Mouse (Mus musculus): ENCODE data around the gene Hectd4.
"Not testable (repeated sequence)": the region's sequence is repeated elsewhere in the genome, so short reads cannot be mapped to it uniquely, and the experiment has no call there.

The Hectd4 gene

GRCm38 (mm10) chr5:121219980-121220731 is at the start of gene Hectd4:
Gene Hectd4 (plus strand): TSS chr5:121220219.
- in situ Hi-C loops (cut with MseI, MboI): no loop called here

GRCm38 (mm10) chr5:121172835-121173234 is 47.2 kb upstream of the Hectd4 start:
- in situ Hi-C loops (cut with MseI, MboI): no loop called here

DNA sequence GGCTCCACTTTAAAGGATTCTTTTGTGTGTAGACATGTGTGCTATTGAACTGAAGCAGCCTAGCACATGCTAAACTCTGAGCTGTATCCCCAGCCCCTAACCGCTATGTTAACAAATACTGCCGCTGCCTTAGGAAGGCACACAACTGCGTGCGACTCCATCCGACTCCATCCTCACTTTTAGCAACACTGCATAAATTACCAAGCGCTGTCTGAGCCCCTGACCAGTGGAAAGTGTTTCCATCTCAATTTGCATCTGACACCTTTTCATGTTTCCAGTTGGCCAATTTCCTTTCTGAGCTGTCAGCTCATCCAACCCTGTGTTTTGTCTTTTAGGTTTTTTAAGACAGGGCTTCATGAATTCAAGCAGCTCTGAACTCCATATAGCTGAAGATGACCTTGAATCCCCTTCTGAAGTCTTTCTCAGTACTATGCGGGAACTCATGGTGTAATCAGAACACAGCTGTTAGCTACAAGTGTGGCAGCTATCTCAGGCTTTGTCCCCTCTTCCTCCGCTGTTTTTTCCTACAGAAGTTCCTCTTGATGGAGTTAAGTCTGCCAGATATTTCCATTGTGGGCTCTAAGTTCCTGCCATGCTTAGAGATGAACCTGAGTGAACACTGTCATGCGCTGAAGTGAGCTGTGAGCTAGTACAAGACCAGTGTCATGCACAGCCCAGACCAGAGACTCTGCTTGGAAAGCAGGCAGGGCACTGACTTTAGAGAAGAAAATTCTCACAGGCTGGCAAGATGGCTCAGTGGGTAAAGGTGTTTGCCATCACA is 40.8 kb upstream of the Hectd4 start:
- in situ Hi-C loops (cut with MseI, MboI): no loop called here

DNA sequence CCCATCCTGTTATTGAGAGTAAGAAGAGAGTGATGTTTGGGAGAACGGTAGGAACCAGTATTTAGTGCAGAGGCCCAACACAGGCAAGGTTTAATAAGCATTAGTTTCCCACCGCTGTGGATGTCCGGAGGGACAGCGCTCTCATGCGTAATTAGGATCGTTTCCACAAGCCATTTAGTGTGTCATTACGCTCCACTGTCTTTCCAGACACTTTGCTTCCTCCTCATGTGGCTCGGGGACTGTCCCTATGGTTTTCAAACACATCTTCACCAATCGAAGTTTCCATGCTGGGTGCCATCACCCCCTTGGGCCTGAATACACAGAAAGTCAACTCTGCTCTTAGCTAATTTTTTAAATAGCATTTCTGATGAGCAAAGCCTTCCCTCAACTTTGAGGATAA is 36.8 kb upstream of the Hectd4 start:
- in situ Hi-C loops (cut with MseI, MboI): no loop called here

GRCm38 (mm10) chr5:121184375-121184774 is 35.6 kb upstream of the Hectd4 start:
- in situ Hi-C loops (cut with MseI, MboI): no loop called here

- in situ Hi-C loops (cut with MseI, MboI): no loop called here
These were observed 35.0 kb upstream of the Hectd4 start for GRCm38 (mm10) chr5:121184945-121185551.

GRCm38 (mm10) chr5:121187580-121188001 is 32.4 kb upstream of the Hectd4 start:
- in situ Hi-C loops (cut with MseI, MboI): no loop called here

DNA sequence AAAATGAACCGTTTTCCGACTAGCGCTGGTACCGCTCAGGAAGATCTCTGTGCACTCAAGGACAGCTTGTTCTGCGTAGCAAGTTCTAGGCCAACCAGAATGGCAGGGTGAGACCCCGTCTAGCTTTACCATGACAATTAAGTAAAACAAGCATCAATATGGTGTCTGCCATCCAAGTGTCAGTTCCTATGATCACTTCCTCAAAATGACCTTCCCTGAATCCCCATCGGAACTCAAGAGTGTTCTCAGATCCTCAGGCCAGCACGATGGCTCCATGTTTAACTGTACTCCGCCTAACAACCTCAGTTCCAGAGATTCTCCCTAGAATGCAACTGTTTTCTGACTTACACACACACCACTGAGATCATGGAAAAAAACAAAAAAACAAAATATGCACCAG is 31.8 kb upstream of the Hectd4 start:
- in situ Hi-C loops (cut with MseI, MboI): no loop called here

DNA sequence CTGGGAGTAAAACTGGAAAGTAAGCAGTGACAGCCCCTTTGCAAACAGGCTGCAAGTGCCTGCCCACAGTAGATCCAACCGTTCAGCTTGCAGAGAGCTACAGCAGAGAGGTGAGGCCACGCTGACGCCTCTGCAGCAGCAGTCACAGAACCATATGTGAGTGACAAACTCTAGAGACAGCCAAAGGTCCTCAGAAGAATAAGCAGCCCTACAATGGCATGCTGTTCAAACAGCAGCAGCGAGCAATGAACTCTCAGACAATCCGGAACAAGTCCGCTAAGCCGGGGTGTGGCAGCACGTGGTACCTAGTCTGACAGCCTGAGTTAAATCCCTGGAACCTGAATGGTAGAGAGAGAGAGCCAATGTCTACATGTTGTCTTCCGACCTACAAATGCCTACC is 30.8 kb upstream of the Hectd4 start:
- in situ Hi-C loops (cut with MseI, MboI): no loop called here

DNA sequence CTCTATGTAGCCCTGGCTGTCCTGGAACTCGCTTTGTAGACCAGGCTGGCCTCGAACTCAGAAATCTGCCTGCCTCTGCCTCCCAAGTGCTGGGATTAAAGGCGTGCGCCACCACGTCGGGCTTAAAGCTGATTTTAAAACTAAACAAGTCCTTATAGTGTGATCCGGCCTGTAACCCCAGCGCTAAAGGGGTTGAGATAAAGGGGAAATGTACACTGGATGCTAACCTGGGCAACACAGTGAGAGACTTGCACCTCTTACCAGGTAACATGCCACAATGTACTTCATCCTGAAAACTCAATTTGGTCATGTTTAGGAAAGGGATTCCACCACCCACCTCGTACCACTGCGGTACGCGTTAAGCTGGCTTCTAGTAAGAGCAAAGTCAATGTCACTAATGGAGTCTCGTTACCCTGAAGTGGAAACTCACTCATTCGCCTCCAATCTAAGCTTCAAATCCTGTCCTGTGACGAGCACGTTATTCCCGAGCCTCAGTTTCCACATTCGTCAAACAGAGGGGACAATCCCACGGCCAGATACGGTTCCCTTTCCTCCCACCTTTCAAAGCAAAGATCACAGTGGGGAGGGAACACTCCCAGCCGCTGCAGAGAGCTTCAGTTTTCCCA is 29.7 kb upstream of the Hectd4 start:
- in situ Hi-C loops (cut with MseI, MboI): no loop called here

DNA sequence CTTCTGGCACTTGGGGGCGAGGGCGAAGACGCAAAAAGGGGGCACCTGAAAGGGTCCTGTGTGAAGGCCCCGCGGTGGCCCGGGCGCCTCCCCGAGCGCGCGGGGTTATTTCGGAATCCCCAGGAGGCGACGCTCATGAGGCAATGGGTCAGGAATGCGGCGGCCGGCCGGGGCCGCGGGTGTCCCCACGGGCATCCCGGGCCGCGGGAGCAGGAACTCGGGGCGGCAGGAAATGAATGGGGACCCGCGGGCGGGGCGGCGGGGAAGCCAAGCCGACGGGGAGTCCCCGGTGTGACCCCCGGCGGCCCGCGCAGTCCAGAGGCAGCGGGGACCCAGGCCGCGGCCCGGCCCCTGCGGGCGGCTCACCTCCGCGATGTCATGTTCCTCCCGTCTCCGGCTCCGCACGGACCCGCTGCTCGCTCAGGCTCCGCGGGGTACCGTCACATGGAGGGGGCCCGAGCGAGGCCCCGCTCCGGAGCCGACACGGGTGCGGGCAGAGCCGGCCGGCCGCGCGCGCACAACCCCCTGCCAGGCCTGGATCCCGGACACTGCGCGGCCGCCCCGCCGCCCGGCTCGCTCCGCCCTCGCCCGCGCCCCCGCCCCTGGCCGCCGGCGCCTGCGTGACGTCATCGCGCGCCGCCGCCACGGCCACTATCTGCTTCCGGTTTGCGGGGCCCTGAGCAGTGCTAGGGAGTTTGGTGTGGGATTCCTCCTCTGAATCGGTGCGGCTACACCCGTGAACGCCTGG is 29.0 kb upstream of the Hectd4 start, which contains the start of gene Ptpn11:
TSS of gene Ptpn11 (minus strand) at position 562 of the 748 bp plus-strand sequence.
- in situ Hi-C loops (cut with MseI, MboI): no loop called here

GRCm38 (mm10) chr5:121191584-121191906 is 28.5 kb upstream of the Hectd4 start:
- in situ Hi-C loops (cut with MseI, MboI): no loop called here

- in situ Hi-C loops (cut with MseI, MboI): no loop called here
These were observed 25.8 kb upstream of the Hectd4 start for GRCm38 (mm10) chr5:121194173-121194572.

DNA sequence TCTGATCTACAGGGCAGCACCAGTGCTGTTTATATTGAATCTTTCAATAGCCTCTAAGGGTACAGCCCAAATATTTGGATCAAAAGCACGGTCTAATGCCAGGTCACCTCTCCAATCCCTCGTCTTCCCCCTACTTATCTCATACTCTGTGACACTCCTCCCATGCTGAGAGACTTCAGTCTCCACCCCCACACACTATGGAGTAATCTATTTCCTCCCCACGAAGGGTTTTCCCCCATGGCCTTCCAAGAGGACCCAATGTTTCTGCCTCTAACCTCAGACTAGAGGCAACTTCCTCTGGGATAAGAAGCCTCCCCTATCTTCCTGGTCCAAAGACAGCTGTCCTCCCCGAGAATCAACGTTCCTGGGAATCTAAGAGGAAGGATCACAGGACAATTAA is 23.3 kb upstream of the Hectd4 start:
- in situ Hi-C loops (cut with MseI, MboI): no loop called here

- in situ Hi-C loops (cut with MseI, MboI): no loop called here
These were observed 22.7 kb upstream of the Hectd4 start for GRCm38 (mm10) chr5:121197337-121197736.

- in situ Hi-C loops (cut with MseI, MboI): no loop called here
These were observed 21.6 kb upstream of the Hectd4 start for GRCm38 (mm10) chr5:121198376-121198775.

GRCm38 (mm10) chr5:121201739-121202138 is 18.3 kb upstream of the Hectd4 start:
- in situ Hi-C loops (cut with MseI, MboI): no loop called here

DNA sequence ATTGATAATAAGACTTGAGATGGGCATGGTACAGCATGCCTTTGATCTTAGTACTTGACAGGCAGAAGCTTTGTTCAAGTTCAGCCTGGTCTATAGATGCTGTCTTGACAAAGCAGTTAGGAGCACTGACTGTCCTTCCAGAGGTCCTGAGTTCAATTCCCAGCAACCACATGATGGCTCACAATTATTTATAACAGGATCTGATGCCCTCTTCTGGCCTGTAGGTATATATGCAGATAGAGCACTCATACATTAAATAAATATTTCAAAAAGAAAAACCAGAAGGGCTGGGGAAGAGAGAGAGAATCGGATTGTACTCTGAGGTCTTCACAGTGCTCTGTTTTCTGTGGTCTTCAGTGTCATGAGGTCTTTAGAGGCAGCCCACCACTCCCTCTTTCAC is 17.6 kb upstream of the Hectd4 start:
- in situ Hi-C loops (cut with MseI, MboI): no loop called here

DNA sequence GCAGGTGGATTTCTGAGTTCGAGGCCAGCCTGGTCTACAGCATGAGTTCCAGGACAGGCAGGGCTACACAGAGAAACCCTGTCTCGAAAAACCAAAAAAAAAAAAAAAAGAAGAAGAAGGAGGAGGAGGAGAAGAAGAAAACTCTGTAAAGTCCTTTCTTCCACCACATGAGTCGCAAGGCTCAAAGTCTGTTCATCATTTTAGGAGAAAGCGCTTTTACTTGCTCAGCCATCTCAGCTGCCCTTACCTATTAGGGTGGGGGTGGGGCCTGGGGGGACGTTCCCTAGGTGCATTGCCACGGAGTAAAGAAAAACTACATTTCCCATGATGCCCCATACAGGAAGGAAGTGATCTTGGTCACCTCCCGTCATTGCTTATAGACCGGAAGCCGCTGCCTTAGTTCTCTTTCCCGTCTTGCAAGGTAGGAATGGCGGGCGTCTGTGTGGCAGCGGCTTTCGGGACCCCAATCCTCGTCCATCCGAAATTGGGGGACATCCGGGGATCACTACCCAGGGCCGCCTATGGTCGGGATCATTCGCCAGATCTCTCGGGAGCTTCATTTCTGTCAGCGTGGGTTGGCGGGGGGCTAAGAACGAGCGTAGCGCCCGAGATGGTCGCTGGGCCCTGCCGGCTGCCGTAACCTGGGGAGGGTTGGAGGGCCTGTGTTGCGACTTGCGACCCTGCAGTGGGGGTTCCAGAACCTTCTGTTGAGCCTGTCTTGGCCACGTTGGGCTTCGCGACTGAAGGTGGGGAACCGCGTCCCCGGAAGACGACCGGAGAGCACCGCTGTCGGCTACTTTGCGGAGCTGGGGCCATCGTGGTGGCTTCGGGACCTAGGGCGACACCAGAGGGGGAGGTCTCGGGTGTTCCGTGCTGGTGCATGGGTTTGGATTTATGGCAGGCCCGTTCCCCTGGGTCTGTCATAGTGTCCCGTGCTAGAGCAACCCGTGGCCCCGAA is 15.6 kb upstream of the Hectd4 start, which contains the start of gene Rpl6:
TSS of gene Rpl6 (plus strand) at position 350 of the 958 bp plus-strand sequence.
- in situ Hi-C loops (cut with MseI, MboI): no loop called here

DNA sequence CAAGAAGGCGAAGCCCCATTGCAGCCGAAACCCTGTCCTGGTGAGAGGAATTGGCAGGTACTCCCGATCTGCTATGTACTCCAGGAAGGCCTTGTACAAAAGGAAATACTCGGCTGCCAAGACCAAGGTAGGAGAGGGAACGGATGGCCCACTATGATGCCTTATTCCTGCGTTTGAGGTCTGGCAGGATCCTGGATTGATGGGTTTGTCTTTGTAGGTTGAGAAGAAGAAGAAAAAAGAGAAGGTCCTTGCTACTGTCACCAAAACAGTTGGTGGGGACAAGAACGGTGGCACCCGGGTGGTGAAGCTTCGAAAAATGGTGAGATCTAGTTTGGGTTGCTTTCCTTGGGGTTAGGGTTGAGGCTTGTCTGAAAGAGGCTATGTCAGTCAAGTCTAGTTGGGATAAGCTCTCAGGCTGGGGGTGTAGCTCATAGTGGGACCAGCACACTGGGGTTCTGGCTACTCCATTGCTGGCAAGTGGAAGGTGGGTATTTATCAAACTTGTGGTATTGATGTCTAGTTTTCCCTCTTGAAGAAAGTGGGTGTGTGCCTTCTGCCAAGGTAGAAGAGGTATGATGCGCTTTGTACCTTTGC is 14.4 kb upstream of the Hectd4 start:
- in situ Hi-C loops (cut with MseI, MboI): not testable (repeated sequence)
